Mouse (Mus musculus) liver, embryonic 14.5 days (tissue): Measurements from ENCODE around the gene Coro7.
"Not testable (repeated sequence)": the region's sequence is repeated elsewhere in the genome, so short reads cannot be mapped to it uniquely, and the experiment has no call there.

Experiments used
- CTCF ChIP-seq: IDR thresholded peaks from 2 replicates; pipeline ENCODE4 v1.5.1; 2016; ENCODE audit warnings: antibody characterized with exemption, low read depth, control low read depth
- EP300 ChIP-seq: IDR thresholded peaks from 2 replicates; pipeline ENCODE4 v1.6.1; 2016; ENCODE audit warnings: antibody characterized with exemption, low read depth

GRCm38 (mm10) chr16:4581179-4581578 is 98.4 kb downstream of the Coro7 start:
- TF ChIP-seq CTCF, EP300: not testable (repeated sequence)
